Mouse (Mus musculus) ES-Bruce4 (cell line): Measurements from ENCODE around the gene Il9r. TPM values are rescaled to one million over a fixed set of nuclear protein-coding genes. Genes with fewer than 3 reads are reported as not detected.
A peak's percentile ranks its signal among the peaks of the same experiment; 100 is the strongest.

ENCODE experiments used
- H3K27ac ChIP-seq: 2 replicates; pipeline ENCODE4 v1.5.1; 2012; ENCODE audit warnings: low read length, inconsistent platforms; ENCODE audit not compliant: insufficient read depth
- H3K27me3 ChIP-seq: 2 replicates; pipeline ENCODE4 v1.6.1; 2012; ENCODE audit warnings: mild to moderate bottlenecking, low read length, inconsistent platforms; ENCODE audit not compliant: control insufficient read depth, poor library complexity, insufficient read depth, severe bottlenecking
- H3K36me3 ChIP-seq: 2 replicates; pipeline ENCODE4 v1.6.1; 2012; ENCODE audit warnings: inconsistent platforms, mild to moderate bottlenecking, low read length, moderate library complexity; ENCODE audit not compliant: control insufficient read depth, poor library complexity, insufficient read depth, severe bottlenecking
- H3K4me1 ChIP-seq: one replicate; pipeline ENCODE4 v1.8.1; 2011; ENCODE audit warnings: low read length; ENCODE audit not compliant: control insufficient read depth, insufficient read depth
- H3K4me3 ChIP-seq: 2 replicates; pipeline ENCODE4 v1.5.1; 2011; ENCODE audit warnings: low read depth, mild to moderate bottlenecking, low read length
- H3K9ac ChIP-seq: 2 replicates; pipeline ENCODE4 v1.6.1; 2012; ENCODE audit warnings: low read depth, mild to moderate bottlenecking, inconsistent platforms; ENCODE audit not compliant: poor library complexity, severe bottlenecking
- H3K9me3 ChIP-seq: replicated peaks from 2 replicates; pipeline ENCODE4 v1.6.1; 2012; ENCODE audit warnings: mild to moderate bottlenecking, low read length, inconsistent platforms; ENCODE audit not compliant: control insufficient read depth, poor library complexity, insufficient read depth, severe bottlenecking
- CTCF ChIP-seq: IDR thresholded peaks from one replicate; pipeline ENCODE4 v1.8.1; 2011; ENCODE audit warnings: low read depth, low read length
- EP300 ChIP-seq: IDR thresholded peaks from 2 replicates; pipeline ENCODE4 v1.6.1; 2011; ENCODE audit warnings: low read depth, low read length; ENCODE audit not compliant: insufficient read depth
- POLR2A ChIP-seq: IDR thresholded peaks from one replicate; pipeline ENCODE4 v1.8.1; 2011; ENCODE audit warnings: low read length; ENCODE audit not compliant: insufficient read depth
- polyA plus RNA-seq: library from polyadenylated mRNA; stranded (reverse); fragments of >200 nt; gene quantifications from 2 replicates; pipeline ENCODE4 v1.2.4, GENCODE M21; 2011; ENCODE audit warnings: low read depth; ENCODE audit not compliant: missing spikeins, insufficient read depth, insufficient read length

The Il9r gene
- polyA plus RNA-seq, 1 experiment = not detected

- no peak overlapping the region for H3K4me3 ChIP-seq
- no peak overlapping the region for H3K9ac ChIP-seq
- no peak for TF ChIP-seq CTCF
- TF ChIP-seq EP300 = no peak
- TF ChIP-seq POLR2A = no peak
- no peaks in the 10 kb centered on the region for H3K27me3 ChIP-seq
- H3K36me3 ChIP-seq = no peaks in the 10 kb centered on the region
- no peaks in the 10 kb centered on the region for H3K4me1 ChIP-seq
- H3K27ac ChIP-seq = no peak overlapping the region
- H3K9me3 ChIP-seq = no peaks in the 10 kb centered on the region
These were observed 14.0 kb downstream of the Il9r start for GRCm38 (mm10) chr11:32186031-32186430.

DNA sequence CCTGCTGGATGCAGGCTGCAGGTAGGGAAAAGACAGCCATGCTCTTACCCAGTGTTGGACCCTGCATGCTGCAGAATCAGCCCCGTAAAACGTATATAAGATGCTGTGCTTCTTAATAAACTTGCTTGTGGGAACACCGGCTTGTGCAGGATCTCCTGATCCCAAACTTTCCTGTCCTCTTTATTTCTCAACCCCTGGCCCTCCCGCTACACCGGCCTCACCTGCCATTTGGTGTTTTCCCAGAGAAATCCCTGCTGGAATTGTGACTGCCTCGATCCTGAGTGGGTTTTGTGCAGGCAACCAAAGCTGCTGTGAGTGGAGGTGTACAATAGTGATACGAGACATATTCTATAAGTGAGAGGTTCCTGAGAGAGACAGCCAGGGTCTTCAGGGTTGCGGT lies 15.6 kb downstream of the Il9r start:
- no peaks in the 10 kb centered on the region for H3K27me3 ChIP-seq
- no peaks in the 10 kb centered on the region for H3K4me1 ChIP-seq
- H3K9ac ChIP-seq = no peak overlapping the region
- no peaks in the 10 kb centered on the region for H3K9me3 ChIP-seq
- no peak overlapping the region for H3K4me3 ChIP-seq
- TF ChIP-seq POLR2A (no peak), CTCF (no peak), EP300 (no peak)
- no peaks in the 10 kb centered on the region for H3K36me3 ChIP-seq
- H3K27ac ChIP-seq = no peak overlapping the region

- Histone ChIP-seq H3K27me3 (0 out of 2 replicates have a peak, but pooled peaks cover 2% of the 10 kb centered on the region), H3K9ac (no peak overlapping the region), H3K4me3 (no peak overlapping the region), H3K27ac (no peak overlapping the region), H3K36me3 (no peaks in the 10 kb centered on the region), H3K4me1 (no peaks in the 10 kb centered on the region), H3K9me3 (peaks cover 4% of the 10 kb centered on the region; the same call in 1 of the 2 replicates)
- TF ChIP-seq EP300 = no peak
- peak; percentile 74 for TF ChIP-seq CTCF
These were observed 17.9 kb downstream of the Il9r start for GRCm38 (mm10) chr11:32181973-32182868.

DNA sequence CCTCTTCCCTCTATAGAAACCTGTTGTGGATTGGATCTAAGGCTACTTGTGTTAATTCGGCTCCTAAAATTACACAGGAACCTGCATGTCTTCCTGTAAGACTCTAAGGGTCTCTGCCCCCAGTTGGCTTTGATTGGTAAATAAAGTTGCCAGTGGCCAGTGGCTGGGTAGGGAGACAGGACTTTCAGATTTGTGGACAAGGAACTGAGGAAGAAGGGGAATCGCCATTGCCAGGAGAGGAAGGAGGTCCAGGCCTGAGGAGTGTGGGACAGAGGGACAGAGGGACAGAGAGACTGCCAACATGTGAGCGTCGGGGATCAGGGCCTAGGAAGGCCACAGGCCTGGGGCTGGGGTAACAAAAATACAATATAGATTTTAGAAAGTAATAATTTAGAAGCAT lies 18.8 kb downstream of the Il9r start:
- H3K27ac ChIP-seq = no peak overlapping the region
- H3K27me3 ChIP-seq = 0 out of 2 replicates have a peak, but pooled peaks cover 2% of the 10 kb centered on the region
- H3K9me3 ChIP-seq = peaks cover 4% of the 10 kb centered on the region; the same call in 1 of the 2 replicates
- H3K9ac ChIP-seq = no peak overlapping the region
- TF ChIP-seq CTCF (no peak), EP300 (no peak), POLR2A (no peak)
- H3K4me3 ChIP-seq = no peak overlapping the region
- H3K4me1 ChIP-seq = no peaks in the 10 kb centered on the region
- H3K36me3 ChIP-seq = no peaks in the 10 kb centered on the region

- H3K4me3 ChIP-seq = no peak overlapping the region
- H3K27me3 ChIP-seq = 0 out of 2 replicates have a peak, but pooled peaks cover 2% of the 10 kb centered on the region
- H3K36me3 ChIP-seq = no peaks in the 10 kb centered on the region
- TF ChIP-seq CTCF = no peak
- no peak overlapping the region for H3K27ac ChIP-seq
- peaks cover 4% of the 10 kb centered on the region; the same call in 1 of the 2 replicates for H3K9me3 ChIP-seq
- no peaks in the 10 kb centered on the region for H3K4me1 ChIP-seq
- no peak overlapping the region for H3K9ac ChIP-seq
These were observed 21.6 kb downstream of the Il9r start for GRCm38 (mm10) chr11:32178506-32178905.

- no peaks in the 10 kb centered on the region for H3K4me1 ChIP-seq
- no peak for TF ChIP-seq EP300
- TF ChIP-seq CTCF = no peak
- no peak for TF ChIP-seq POLR2A
- no peaks in the 10 kb centered on the region for H3K9me3 ChIP-seq
- no peaks in the 10 kb centered on the region for H3K36me3 ChIP-seq
- no peaks in the 10 kb centered on the region for H3K27me3 ChIP-seq
- H3K9ac ChIP-seq = no peak overlapping the region
- no peak overlapping the region for H3K27ac ChIP-seq
- no peak overlapping the region for H3K4me3 ChIP-seq
These were observed 33.4 kb downstream of the Il9r start for GRCm38 (mm10) chr11:32166683-32167082.
